8 mouse cellular contexts compared by ENCODE assay signal in genomic region chr6:97204952-97205351, GRCm38 (mm10). TPM values are rescaled to one million over a fixed set of nuclear protein-coding genes. Genes with fewer than 3 reads are reported as not detected.
DNase-seq lines count a peak whose midpoint lies in the region; ATAC-seq and TF ChIP-seq lines count a peak whose summit lies in the region.

No protein-coding gene starts in this region.

- no peaks in the 10 kb centered on the region for H3K27me3 ChIP-seq in forebrain, embryonic 12.5 days
- no peaks in the 10 kb centered on the region for H3K27me3 ChIP-seq in kidney, adult 2 months (replicated peaks; ENCODE audit: control insufficient read depth, insufficient read depth, low read length)

- H3K9me3 ChIP-seq in forebrain, embryonic 12.5 days = no peaks in the 10 kb centered on the region

- no peak for TF ChIP-seq CTCF in lung, adult 2 months (IDR thresholded peaks at IDR 0.05; ENCODE audit: insufficient read depth, low read length)
- no peak for TF ChIP-seq CTCF in kidney, adult 2 months (conservative IDR thresholded peaks at IDR 0.05; ENCODE audit: insufficient read depth, insufficient read length, low read depth, low read length)

- H3K4me3 ChIP-seq in lung, adult 2 months (replicated peaks; ENCODE audit: extremely low read depth, low read depth, low read length) = peak overlapping the region; percentile 75
- peak overlapping the region; percentile 74 for H3K4me3 ChIP-seq in forebrain, embryonic 12.5 days (replicated peaks)
- H3K4me3 ChIP-seq in kidney, adult 2 months (ENCODE audit: insufficient read depth, low read depth, low read length) = peak overlapping the region; percentile 95

- H3K27ac ChIP-seq in forebrain, embryonic 12.5 days = peak overlapping the region; percentile 92
- H3K27ac ChIP-seq in kidney, adult 2 months (ENCODE audit: insufficient read depth, low read depth, low read length) = peak overlapping the region; percentile 74

- peak; percentile 35 for DNase-seq in lung, adult 2 months
- no peak for DNase-seq in lung, postnatal 25 days (ENCODE audit: low spot score)
- DNase-seq in adrenal gland, postnatal 14 days = peak; percentile 56
- no peak for DNase-seq in kidney, adult 2 months
- peak; percentile 15 for DNase-seq in lung, postnatal 14 days
- peak; percentile 67 for DNase-seq in testis, postnatal 14 days (ENCODE audit: low spot score)
- DNase-seq in urinary bladder, postnatal 25 days (ENCODE audit: low spot score) = no peak

- TF ChIP-seq POLR2A in lung, adult 2 months (IDR thresholded peaks at IDR 0.05; ENCODE audit: borderline replicate concordance, extremely low read depth, low read depth, low read length) = no peak
- no peak for TF ChIP-seq POLR2A in kidney, adult 2 months (IDR thresholded peaks at IDR 0.05; ENCODE audit: low read depth, low read length)

- peaks cover 6% of the 10 kb centered on the region; the same call in 1 of the 2 replicates for H3K36me3 ChIP-seq in forebrain, embryonic 12.5 days (replicated peaks)
- no peaks in the 10 kb centered on the region for H3K36me3 ChIP-seq in kidney, adult 2 months (ENCODE audit: control insufficient read depth, insufficient read depth, low read length)

- WGBS in lung, adult 2 months = under 1% methylated on average over 16 of the region's 16 CpGs
- WGBS in forebrain, embryonic 12.5 days = under 1% methylated on average over 16 of the region's 16 CpGs
- 0% methylated on average over 16 of the region's 16 CpGs for WGBS in kidney, adult 2 months

- peak; percentile 63 for ATAC-seq in forebrain, embryonic 12.5 days (ENCODE audit: low FRiP score)

- H3K4me1 ChIP-seq in lung, adult 2 months (ENCODE audit: control insufficient read depth, insufficient read depth, low read length) = peaks cover 12% of the 10 kb centered on the region
- peaks cover 12% of the 10 kb centered on the region for H3K4me1 ChIP-seq in forebrain, embryonic 12.5 days
- H3K4me1 ChIP-seq in kidney, adult 2 months (ENCODE audit: control insufficient read depth, insufficient read depth, low read length) = peaks cover 3% of the 10 kb centered on the region; the same call in 1 of the 2 replicates

- peak overlapping the region; percentile 63 for H3K4me2 ChIP-seq in forebrain, embryonic 12.5 days

- peak overlapping the region; percentile 90 for H3K9ac ChIP-seq in forebrain, embryonic 12.5 days

RNA-seq across cellular contexts. Expression of gene Uba3, which starts 0.5 kb away (rescaled TPM):
- polyA plus RNA-seq in lung, adult 2 months (2012; rRNA removed) = 7.1 and 14.6 TPM in 2 replicates
- 62.9 and 63.4 TPM in 2 replicates for total RNA-seq in adrenal gland, postnatal 14 days (2021)
- polyA plus RNA-seq in forebrain, embryonic 12.5 days (2016; fragmentation: Nextera tagmentation; extraction: Ambion mirVana) = 94.7 and 95.1 TPM in 2 replicates
- 11.0 and 16.6 TPM in 2 replicates for polyA plus RNA-seq in kidney, adult 2 months (2012; rRNA removed)

RNA-seq across cellular contexts. Expression of gene Arl6ip5, which starts 5.5 kb away (rescaled TPM):
- 63.2 and 80.0 TPM in 2 replicates for polyA plus RNA-seq in lung, adult 2 months (2012; rRNA removed)
- total RNA-seq in adrenal gland, postnatal 14 days (2021) = 82.2 and 89.5 TPM in 2 replicates
- polyA plus RNA-seq in forebrain, embryonic 12.5 days (2016; fragmentation: Nextera tagmentation; extraction: Ambion mirVana) = 61.4 and 65.3 TPM in 2 replicates
- polyA plus RNA-seq in kidney, adult 2 months (2012; rRNA removed) = 57.0 and 66.0 TPM in 2 replicates

RNA-seq across cellular contexts. Expression of gene Tmf1, which starts 26.0 kb away (rescaled TPM):
- polyA plus RNA-seq in lung, adult 2 months (2012; rRNA removed) = 3.1 and 3.8 TPM in 2 replicates
- total RNA-seq in adrenal gland, postnatal 14 days (2021) = 46.7 and 49.8 TPM in 2 replicates
- 30.5 and 33.5 TPM in 2 replicates for polyA plus RNA-seq in forebrain, embryonic 12.5 days (2016; fragmentation: Nextera tagmentation; extraction: Ambion mirVana)
- polyA plus RNA-seq in kidney, adult 2 months (2012; rRNA removed) = 3.2 and 4.1 TPM in 2 replicates

RNA-seq across cellular contexts. Expression of gene Lmod3, which starts 47.6 kb away (rescaled TPM):
- polyA plus RNA-seq in lung, adult 2 months (2012; rRNA removed) = 0.22 and 2.0 TPM in 2 replicates
- total RNA-seq in adrenal gland, postnatal 14 days (2021) = not detected in 2 replicates
- 0.19 TPM in 1 of 2 replicates, not detected in the other for polyA plus RNA-seq in forebrain, embryonic 12.5 days (2016; fragmentation: Nextera tagmentation; extraction: Ambion mirVana)
- 0.12 and 1.2 TPM in 2 replicates for polyA plus RNA-seq in kidney, adult 2 months (2012; rRNA removed)

RNA-seq across cellular contexts. Expression of gene Eogt, which starts 56.0 kb away (rescaled TPM):
- polyA plus RNA-seq in lung, adult 2 months (2012; rRNA removed) = 19.9 and 34.7 TPM in 2 replicates
- 35.6 and 36.4 TPM in 2 replicates for total RNA-seq in adrenal gland, postnatal 14 days (2021)
- 8.0 and 8.1 TPM in 2 replicates for polyA plus RNA-seq in forebrain, embryonic 12.5 days (2016; fragmentation: Nextera tagmentation; extraction: Ambion mirVana)
- polyA plus RNA-seq in kidney, adult 2 months (2012; rRNA removed) = 12.8 and 13.9 TPM in 2 replicates

Comparison
In these comparisons a context has a peak if more than half of its experiments do, and no peak if none do; other contexts are left out.
1. DNase-seq: peak in lung, adult 2 months (single experiment), adrenal gland, postnatal 14 days (single experiment), lung, postnatal 14 days (single experiment) and testis, postnatal 14 days (single experiment); none in lung, postnatal 25 days (single experiment), kidney, adult 2 months (single experiment) and urinary bladder, postnatal 25 days (single experiment).
2. Peak in every context shown above with its lines, with median percentiles within 50 percentile points of each other: H3K4me3 ChIP-seq.